33 mouse cellular contexts compared by ENCODE assay signal in the genomic region with DNA sequence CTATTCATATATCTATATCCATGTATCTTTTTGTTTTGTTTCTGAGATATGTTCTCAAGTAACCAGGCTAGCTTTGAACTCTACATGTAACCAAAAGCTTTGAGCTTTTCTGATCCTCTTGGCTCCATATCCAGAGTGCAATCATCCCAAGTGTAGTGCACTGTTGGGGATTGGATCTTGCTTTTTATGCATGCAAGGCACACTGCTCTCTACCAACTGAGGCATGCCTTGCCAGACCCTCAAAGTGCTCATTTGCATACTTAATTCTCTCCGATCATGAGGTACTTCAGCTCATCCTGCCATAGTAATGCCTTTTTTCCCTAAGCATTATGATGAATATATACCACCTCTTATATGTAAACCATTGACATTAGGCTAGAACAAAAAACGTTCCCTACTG. TPM values are rescaled to one million over a fixed set of nuclear protein-coding genes. Genes with fewer than 3 reads are reported as not detected.
DNase-seq lines count a peak whose midpoint lies in the region; ATAC-seq and TF ChIP-seq lines count a peak whose summit lies in the region.
"Had no signal": no experiment of that assay in that cellular context is flagged by ENCODE, and none has a peak within 500 bp of the region (broad histone marks: within the 10 kb centered on the region; RNA-seq: fewer than 3 reads in every experiment).

No protein-coding gene starts in this region.

- 64% methylated on average over 2 of the region's 2 CpGs for WGBS in hindbrain, embryonic 14.5 days
- WGBS in hindbrain, embryonic 12.5 days = 80% methylated on average over 2 of the region's 2 CpGs
- 61% methylated on average over 2 of the region's 2 CpGs for WGBS in neural tube, embryonic 14.5 days

- no peak for TF ChIP-seq CTCF in layer of hippocampus, adult 2 months (conservative IDR thresholded peaks at IDR 0.05)

- H3K4me1 ChIP-seq in hindbrain, embryonic 14.5 days (replicated peaks; ENCODE audit: control insufficient read depth, insufficient read depth, low read length) = no peaks in the 10 kb centered on the region
- no peaks in the 10 kb centered on the region for H3K4me1 ChIP-seq in hindbrain, embryonic 12.5 days
- peaks cover 3% of the 10 kb centered on the region; the same call in 1 of the 2 replicates for H3K4me1 ChIP-seq in neural tube, embryonic 14.5 days (ENCODE audit: control insufficient read depth, insufficient read depth, low read length)
- H3K4me1 ChIP-seq: embryonic facial prominence, embryonic 12.5 days; embryonic facial prominence, embryonic 15.5 days; heart, embryonic 10.5 days; heart, embryonic 13.5 days had no signal

- no peak overlapping the region for H3K4me3 ChIP-seq in hindbrain, embryonic 14.5 days (replicated peaks; ENCODE audit: low read length)
- no peak overlapping the region for H3K4me3 ChIP-seq in hindbrain, embryonic 12.5 days
- no peak overlapping the region for H3K4me3 ChIP-seq in layer of hippocampus, adult 2 months
- H3K4me3 ChIP-seq in neural tube, embryonic 14.5 days (ENCODE audit: low read depth, low read length) = no peak overlapping the region
- H3K4me3 ChIP-seq: embryonic facial prominence, embryonic 12.5 days; embryonic facial prominence, embryonic 15.5 days; forebrain, embryonic 15.5 days; heart, adult 2 months; heart, embryonic 10.5 days; heart, embryonic 13.5 days had no signal

- DNase-seq in hindbrain, embryonic 14.5 days (ENCODE audit: low spot score) = no peak
- no peak for DNase-seq in layer of hippocampus, adult 2 months (ENCODE audit: low spot score in 2 of 2)
- no peak for DNase-seq in layer of hippocampus, postnatal 25 days (ENCODE audit: extremely low spot score in 1 of 2, low spot score in 1 of 2)
- no peak for DNase-seq in neural tube, embryonic 10.5 days (ENCODE audit: extremely low spot score, low spot score)
- DNase-seq: adrenal gland, postnatal 10 days; adrenal gland, postnatal 36 days; B cell, adult 2 months; cerebellum, adult 11 months; cerebellum, adult 2 months; cerebellum, adult 9-11 months; cerebellum, postnatal 25 days; gastrocnemius, postnatal 10 days; gastrocnemius, postnatal 36 days; heart, adult 2 months; heart, postnatal 14 days; heart, postnatal 4 days had no signal

- no peak overlapping the region for H3K9ac ChIP-seq in hindbrain, embryonic 14.5 days
- no peak overlapping the region for H3K9ac ChIP-seq in hindbrain, embryonic 12.5 days
- H3K9ac ChIP-seq in neural tube, embryonic 14.5 days (replicated peaks; ENCODE audit: low read depth, low read length) = no peak overlapping the region
- H3K9ac ChIP-seq: embryonic facial prominence, embryonic 12.5 days; embryonic facial prominence, embryonic 15.5 days; forebrain, embryonic 15.5 days; heart, embryonic 13.5 days had no signal

- H3K9me3 ChIP-seq in hindbrain, embryonic 14.5 days (ENCODE audit: control insufficient read depth, low read length) = no peaks in the 10 kb centered on the region
- H3K9me3 ChIP-seq in hindbrain, embryonic 12.5 days (replicated peaks) = no peaks in the 10 kb centered on the region
- H3K9me3 ChIP-seq in neural tube, embryonic 14.5 days (ENCODE audit: control insufficient read depth, low read length) = no peaks in the 10 kb centered on the region
- H3K9me3 ChIP-seq: embryonic facial prominence, embryonic 12.5 days; embryonic facial prominence, embryonic 15.5 days; forebrain, embryonic 15.5 days; G1E; heart, embryonic 10.5 days; heart, embryonic 13.5 days had no signal

- no peak overlapping the region for H3K4me2 ChIP-seq in hindbrain, embryonic 14.5 days (replicated peaks)
- no peak overlapping the region for H3K4me2 ChIP-seq in hindbrain, embryonic 12.5 days (replicated peaks)
- H3K4me2 ChIP-seq in neural tube, embryonic 14.5 days (ENCODE audit: low read depth, low read length) = no peak overlapping the region
- H3K4me2 ChIP-seq: embryonic facial prominence, embryonic 12.5 days; embryonic facial prominence, embryonic 15.5 days; forebrain, embryonic 15.5 days; heart, embryonic 13.5 days had no signal

- peak; percentile 48; the same call in 1 of the 2 replicates for ATAC-seq in hindbrain, embryonic 14.5 days (ENCODE audit: low FRiP score)
- no peak for ATAC-seq in hindbrain, embryonic 12.5 days (ENCODE audit: low FRiP score)
- peak; percentile 54; the same call in 1 of the 2 replicates for ATAC-seq in neural tube, embryonic 14.5 days (ENCODE audit: low read depth)
- ATAC-seq: forebrain, embryonic 15.5 days; inflammation-experienced regulatory T-cells, adult 6 months; intestine, embryonic 16.5 days; Patski had no signal

- no peaks in the 10 kb centered on the region for H3K27me3 ChIP-seq in hindbrain, embryonic 14.5 days (ENCODE audit: control insufficient read depth, insufficient read depth, low read length)
- no peaks in the 10 kb centered on the region for H3K27me3 ChIP-seq in hindbrain, embryonic 12.5 days
- no peaks in the 10 kb centered on the region for H3K27me3 ChIP-seq in neural tube, embryonic 14.5 days (ENCODE audit: control insufficient read depth, insufficient read depth, low read length)
- H3K27me3 ChIP-seq: CH12.LX; embryonic facial prominence, embryonic 12.5 days; embryonic facial prominence, embryonic 15.5 days; forebrain, embryonic 15.5 days; heart, embryonic 13.5 days; Patski had no signal

- H3K36me3 ChIP-seq in hindbrain, embryonic 14.5 days (replicated peaks; ENCODE audit: control insufficient read depth, insufficient read depth) = peaks cover 26% of the 10 kb centered on the region
- H3K36me3 ChIP-seq in hindbrain, embryonic 12.5 days = peaks cover 22% of the 10 kb centered on the region
- H3K36me3 ChIP-seq in neural tube, embryonic 14.5 days (ENCODE audit: control insufficient read depth, insufficient read depth, low read length) = no peaks in the 10 kb centered on the region

- no peak overlapping the region for H3K27ac ChIP-seq in hindbrain, embryonic 14.5 days
- H3K27ac ChIP-seq in hindbrain, embryonic 12.5 days = no peak overlapping the region
- 0 out of 2 replicates have a peak overlapping the region, but pooled peaks have one; percentile 5 for H3K27ac ChIP-seq in layer of hippocampus, adult 2 months
- no peak overlapping the region for H3K27ac ChIP-seq in neural tube, embryonic 14.5 days (ENCODE audit: low read depth, low read length)
- H3K27ac ChIP-seq: embryonic facial prominence, embryonic 12.5 days; embryonic facial prominence, embryonic 15.5 days; forebrain, embryonic 15.5 days; heart, adult 2 months; heart, embryonic 10.5 days; heart, embryonic 13.5 days had no signal

RNA-seq across cellular contexts. Expression of a gene that starts 35.3 kb away (rescaled TPM):
- 95.3 and 96.2 TPM in 2 replicates for polyA plus RNA-seq in hindbrain, embryonic 14.5 days (2014; fragmentation: Nextera tagmentation; extraction: Ambion mirVana)
- polyA plus RNA-seq in hindbrain, embryonic 12.5 days (2016; fragmentation: Nextera tagmentation; extraction: Ambion mirVana) = 80.0 and 93.3 TPM in 2 replicates
- 10 to 100 TPM; 58.3 to 62.9 TPM for total RNA-seq in layer of hippocampus, adult 2 months (2021)
- 10 to 100 TPM; 54.6 to 60.2 TPM for total RNA-seq in layer of hippocampus, postnatal 25 days (2021)
- 93.0 and 94.7 TPM in 2 replicates for polyA plus RNA-seq in neural tube, embryonic 14.5 days (2014; fragmentation: Nextera tagmentation; extraction: Ambion mirVana)

RNA-seq across cellular contexts. Expression of a gene that starts 36.0 kb away (rescaled TPM):
- polyA plus RNA-seq in hindbrain, embryonic 14.5 days (2014; fragmentation: Nextera tagmentation; extraction: Ambion mirVana) = 177 and 200 TPM in 2 replicates
- polyA plus RNA-seq in hindbrain, embryonic 12.5 days (2016; fragmentation: Nextera tagmentation; extraction: Ambion mirVana) = 54.5 and 61.0 TPM in 2 replicates
- total RNA-seq in layer of hippocampus, adult 2 months (2021) = 100 to 1,000 TPM; 182 to 189 TPM
- total RNA-seq in layer of hippocampus, postnatal 25 days (2021) = 100 to 1,000 TPM; 173 to 185 TPM
- 170 and 201 TPM in 2 replicates for polyA plus RNA-seq in neural tube, embryonic 14.5 days (2014; fragmentation: Nextera tagmentation; extraction: Ambion mirVana)
- polyA plus RNA-seq: G1E had no signal

RNA-seq across cellular contexts. Expression of a gene that starts 39.4 kb away (rescaled TPM):
- polyA plus RNA-seq in hindbrain, embryonic 14.5 days (2014; fragmentation: Nextera tagmentation; extraction: Ambion mirVana) = 0.13 and 0.20 TPM in 2 replicates
- polyA plus RNA-seq in hindbrain, embryonic 12.5 days (2016; fragmentation: Nextera tagmentation; extraction: Ambion mirVana) = not detected in 2 replicates
- total RNA-seq in layer of hippocampus, adult 2 months (2021) = 1 to 10 TPM; 1.1 to 1.4 TPM
- total RNA-seq in layer of hippocampus, postnatal 25 days (2021) = 1 to 10 TPM in 1 of 2 experiments, under 1 TPM in 1; 0.71 to 1.0 TPM
- 0.15 TPM in 1 of 2 replicates, not detected in the other for polyA plus RNA-seq in neural tube, embryonic 14.5 days (2014; fragmentation: Nextera tagmentation; extraction: Ambion mirVana)
- total RNA-seq: adrenal gland, adult 18-20 months; adrenal gland, postnatal 10 days; adrenal gland, postnatal 36 days; CH12.LX; common myeloid progenitor, adult 5-6 weeks; gastrocnemius, adult 18-20 months; gastrocnemius, postnatal 10 days; gastrocnemius, postnatal 36 days; heart, adult 2 months; heart, postnatal 14 days; heart, postnatal 4 days had no signal
- polyA plus RNA-seq: embryonic facial prominence, embryonic 12.5 days; forebrain, embryonic 11.5 days; forebrain, embryonic 15.5 days; G1E; heart, adult 2 months; heart, embryonic 10.5 days; heart, embryonic 13.5 days; heart, embryonic 16.5 days; intestine, embryonic 16.5 days; Patski had no signal
